Mouse (Mus musculus) heart, adult 2 months (tissue): ENCODE measurements around the gene Akap6. TPM values are rescaled to one million over a fixed set of nuclear protein-coding genes. Genes with fewer than 3 reads are reported as not detected.
A peak's percentile ranks its signal among the peaks of the same experiment; 100 is the strongest.

ENCODE experiments used
- DNase-seq, 2 experiments: peaks; one replicate each; pipeline ENCODE4 v3.0.0; 2021
- H3K27ac ChIP-seq: fragments of 200-600 bp; 2 replicates; pipeline ENCODE4 v1.8.1; 2022
- H3K27me3 ChIP-seq: fragments of 200-500 bp; 2 replicates; pipeline ENCODE4 v1.6.1; 2012; ENCODE audit warnings: mild to moderate bottlenecking, low read length, inconsistent platforms, mixed read lengths; ENCODE audit not compliant: control insufficient read depth, insufficient read depth
- H3K36me3 ChIP-seq: fragments of 200-500 bp; 2 replicates; pipeline ENCODE4 v1.6.1; 2012; ENCODE audit warnings: low read length, inconsistent platforms; ENCODE audit not compliant: control insufficient read depth, insufficient read depth
- H3K4me1 ChIP-seq: fragments of 200-500 bp; 2 replicates; pipeline ENCODE4 v1.6.1; 2011; ENCODE audit warnings: low read length; ENCODE audit not compliant: control insufficient read depth, insufficient read depth
- H3K4me3 ChIP-seq: fragments of 200-600 bp; 2 replicates; pipeline ENCODE4 v1.8.1; 2022
- H3K79me2 ChIP-seq: fragments of 200-500 bp; replicated peaks from 2 replicates; pipeline ENCODE4 v1.6.1; 2012; ENCODE audit warnings: mild to moderate bottlenecking, inconsistent platforms, low read length, moderate library complexity, mixed read lengths; ENCODE audit not compliant: control insufficient read depth, insufficient read depth
- H3K9ac ChIP-seq: fragments of 200-500 bp; 2 replicates; pipeline ENCODE4 v1.6.1; 2012; ENCODE audit warnings: low read depth, mild to moderate bottlenecking, control low read depth, inconsistent platforms, low read length, mixed read lengths
- CTCF ChIP-seq: fragments of 200-600 bp; IDR thresholded peaks from 2 replicates; pipeline ENCODE4 v1.8.1; 2022; ENCODE audit warnings: antibody characterized with exemption, mild to moderate bottlenecking, moderate library complexity
- EP300 ChIP-seq: fragments of 200-500 bp; IDR thresholded peaks from 2 replicates; pipeline ENCODE4 v1.6.1; 2011; ENCODE audit warnings: low read depth, low read length, control low read depth; ENCODE audit not compliant: insufficient read depth
- POLR2A ChIP-seq: fragments of 200-500 bp; IDR thresholded peaks from 2 replicates; pipeline ENCODE4 v1.6.1; 2011; ENCODE audit warnings: mild to moderate bottlenecking, low read depth, low read length, control low read depth; ENCODE audit not compliant: insufficient read depth
- WGBS: fragments of 180-500 bp; shearing (Covaris S2); methylation state at CpG from one replicate; pipeline ENCODE4 v1.1.7; 2018; 5-methylcytosine and 5-hydroxymethylcytosine counted together
- intact Hi-C: fragments of 180-260 bp; cut with DNase I; formaldehyde crosslinking; loops from one replicate; pipeline ENCODE4 v1.15.1; 2025
- polyA plus RNA-seq: library from polyadenylated mRNA; depleted of rRNA; stranded (reverse); fragments of >200 nt; gene quantifications from 2 replicates; pipeline ENCODE4 v1.2.3, GENCODE M21; 2012; rRNA removed
- total RNA-seq, 2 experiments: library from RNA; stranded (reverse); gene quantifications; 2 replicates each; pipeline ENCODE4 v1.2.3; 2021

Gene Akap6
- total and polyA plus RNA-seq, 3 experiments = 14.1 to 100 (median 94.6) TPM

- no peak overlapping the region for H3K9ac ChIP-seq
- WGBS = 59% methylated on average over 4 of the region's 4 CpGs
- no peak for DNase-seq
- H3K27ac ChIP-seq = no peak overlapping the region
- H3K4me3 ChIP-seq = no peak overlapping the region
- no peak for TF ChIP-seq EP300
- no peak for TF ChIP-seq POLR2A
- H3K4me1 ChIP-seq = peaks cover 1% of the 10 kb centered on the region; the same call in 1 of the 2 replicates
- no peaks in the 10 kb centered on the region for H3K27me3 ChIP-seq
- peaks cover 2% of the 10 kb centered on the region; the same call in 1 of the 2 replicates for H3K36me3 ChIP-seq
- intact Hi-C loops = no loop called here
- H3K79me2 ChIP-seq = no peaks in the 10 kb centered on the region
Observed at GRCm38 (mm10) chr12:53145516-53145915, 446.3 kb downstream of the Akap6 start.

DNA sequence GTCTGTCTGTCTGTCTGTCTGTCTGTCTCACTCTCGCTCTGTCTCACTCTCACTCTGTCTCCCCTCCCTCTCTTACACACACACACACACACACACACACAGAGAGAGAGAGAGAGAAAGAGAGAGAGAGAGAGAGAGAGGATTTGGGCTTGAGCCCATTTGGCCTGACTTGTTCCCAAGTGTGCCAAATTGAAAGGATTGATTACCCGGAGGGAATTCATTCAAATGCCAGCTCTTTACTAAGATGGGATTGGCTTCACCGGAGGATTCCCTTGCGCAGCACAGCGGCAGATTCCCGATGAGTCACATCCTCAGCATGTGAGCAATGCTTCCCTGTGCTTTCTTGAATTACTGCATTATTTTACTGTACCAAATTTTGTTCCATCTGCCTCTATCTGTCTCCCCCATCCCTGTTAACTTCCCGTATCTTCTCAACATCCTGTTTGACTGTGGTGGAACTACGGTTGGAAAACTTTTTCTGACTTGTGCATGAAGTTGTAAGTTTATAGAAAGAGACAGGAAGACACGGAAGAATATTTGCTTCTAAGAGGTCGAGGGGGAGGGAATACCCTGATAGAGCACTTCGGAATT is 447.4 kb downstream of the Akap6 start:
- Histone ChIP-seq H3K9ac (no peak overlapping the region), H3K36me3 (peaks cover 2% of the 10 kb centered on the region; the same call in 1 of the 2 replicates), H3K27ac (no peak overlapping the region), H3K4me1 (peaks cover 1% of the 10 kb centered on the region; the same call in 1 of the 2 replicates), H3K4me3 (no peak overlapping the region), H3K27me3 (no peaks in the 10 kb centered on the region), H3K79me2 (no peaks in the 10 kb centered on the region)
- no peak for TF ChIP-seq POLR2A
- TF ChIP-seq EP300 = no peak
- TF ChIP-seq CTCF = no peak
- 25% methylated on average over 11 of the region's 11 CpGs for WGBS
- peak in 1 of 2 experiments; percentile 10 for DNase-seq
- intact Hi-C loops = no loop called here

GRCm38 (mm10) chr12:53147696-53148095 is 448.5 kb downstream of the Akap6 start:
- Histone ChIP-seq H3K9ac (no peak overlapping the region), H3K27me3 (no peaks in the 10 kb centered on the region), H3K27ac (no peak overlapping the region), H3K36me3 (peaks cover 2% of the 10 kb centered on the region; the same call in 1 of the 2 replicates), H3K4me1 (peaks cover 1% of the 10 kb centered on the region; the same call in 1 of the 2 replicates), H3K79me2 (no peaks in the 10 kb centered on the region), H3K4me3 (no peak overlapping the region)
- 45% methylated on average over 11 of the region's 11 CpGs for WGBS
- no peak for DNase-seq
- intact Hi-C loops = no loop called here
- TF ChIP-seq CTCF = no peak
- no peak for TF ChIP-seq POLR2A
- TF ChIP-seq EP300 = no peak

- Histone ChIP-seq H3K27me3 (no peaks in the 10 kb centered on the region), H3K36me3 (no peaks in the 10 kb centered on the region), H3K27ac (no peak overlapping the region), H3K9ac (no peak overlapping the region), H3K4me3 (no peak overlapping the region), H3K4me1 (no peaks in the 10 kb centered on the region), H3K79me2 (no peaks in the 10 kb centered on the region)
- intact Hi-C loops = no loop called here
- 85% methylated on average over 8 of the region's 8 CpGs for WGBS
- no peak for DNase-seq
- TF ChIP-seq CTCF = no peak
- TF ChIP-seq EP300 = no peak
Observed at GRCm38 (mm10) chr12:53168189-53169003, 469.2 kb downstream of the Akap6 start.

GRCm38 (mm10) chr12:53191435-53191834 is 492.3 kb downstream of the Akap6 start:
- no peaks in the 10 kb centered on the region for H3K4me1 ChIP-seq
- no peak overlapping the region for H3K27ac ChIP-seq
- DNase-seq = no peak
- no peak overlapping the region for H3K9ac ChIP-seq
- H3K4me3 ChIP-seq = no peak overlapping the region
- H3K79me2 ChIP-seq = no peaks in the 10 kb centered on the region
- H3K36me3 ChIP-seq = no peaks in the 10 kb centered on the region
- intact Hi-C loops = no loop called here
- H3K27me3 ChIP-seq = no peaks in the 10 kb centered on the region
- 84% methylated on average over 7 of the region's 7 CpGs for WGBS
- TF ChIP-seq EP300 = no peak
- no peak for TF ChIP-seq POLR2A
- TF ChIP-seq CTCF = no peak

DNA sequence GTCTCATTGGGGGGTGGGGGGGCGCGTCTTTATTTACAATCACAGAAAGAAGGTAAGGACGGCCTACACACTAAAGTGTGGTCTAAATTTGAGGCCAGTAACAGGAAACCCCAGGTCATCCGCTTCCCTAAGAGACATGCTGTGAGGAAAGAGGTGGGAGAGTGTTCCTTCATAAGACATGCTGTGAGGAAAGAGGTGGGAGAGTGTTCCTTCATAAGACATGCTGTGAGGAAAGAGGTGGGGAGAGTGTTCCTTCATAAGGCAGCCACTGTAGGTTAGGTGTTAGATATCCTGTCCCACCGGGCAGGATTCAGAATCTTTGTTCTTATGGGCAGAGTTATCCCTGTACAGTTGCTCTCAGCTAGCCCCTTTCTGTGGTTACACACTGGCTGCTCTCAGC is 494.5 kb downstream of the Akap6 start:
- H3K4me1 ChIP-seq = no peaks in the 10 kb centered on the region

More for the DNA sequence above, 494.5 kb downstream of the Akap6 start:
- Histone ChIP-seq H3K9ac (no peak overlapping the region), H3K36me3 (no peaks in the 10 kb centered on the region), H3K4me3 (no peak overlapping the region), H3K79me2 (no peaks in the 10 kb centered on the region), H3K27ac (no peak overlapping the region), H3K27me3 (no peaks in the 10 kb centered on the region)
- no peak for DNase-seq
- intact Hi-C loops = no loop called here
- WGBS = 79% methylated on average over 5 of the region's 5 CpGs
- no peak for TF ChIP-seq POLR2A
- TF ChIP-seq CTCF = no peak
- TF ChIP-seq EP300 = no peak

Other genes with a start within 250 kb of the Akap6 start
- gene Arhgap5, start 195.4 kb upstream of the Akap6 start, total RNA-seq = 10 to 100 TPM; 72.2 to 81.3 TPM
- gene Arhgap5, start 195.4 kb upstream of the Akap6 start, polyA plus RNA-seq = 7.3 and 17.5 TPM in 2 replicates